Mouse (Mus musculus) left cerebral cortex, adult 18-20 months (tissue): Measurements from ENCODE around the gene Cox5a. TPM values are rescaled to one million over a fixed set of nuclear protein-coding genes. Genes with fewer than 3 reads are reported as not detected.

Experiments used
- DNase-seq, 2 experiments: peaks; one replicate each; pipeline ENCODE4 v3.0.0; 2021 to 2022; ENCODE audit warnings: low spot score in 2 of 2, mixed read lengths in 1 of 2
- total RNA-seq, 2 experiments: library from RNA; stranded (reverse); gene quantifications; 2 replicates each; pipeline ENCODE4 v1.2.3; 2021

Cox5a gene
- total RNA-seq, 2 experiments from 2014 or later, result 410 to 481 TPM

GRCm38 (mm10) chr9:57560861-57561710 is 40.0 kb downstream of the Cox5a start, which contains the start of gene Scamp2:
Gene Scamp2, plus strand, starts transcription at chr9:57560943.
- peak; percentile 91 to 95 for DNase-seq

- DNase-seq, result no peak
Measured at GRCm38 (mm10) chr9:57561711-57562099, 40.6 kb downstream of the Cox5a start.

- DNase-seq, result peak in 1 of 2 experiments; percentile 41
Measured at GRCm38 (mm10) chr9:57562896-57563372, 41.9 kb downstream of the Cox5a start.

- no peak for DNase-seq
Measured at GRCm38 (mm10) chr9:57564609-57565008, 43.5 kb downstream of the Cox5a start.

GRCm38 (mm10) chr9:57565741-57566221 is 44.7 kb downstream of the Cox5a start:
- DNase-seq, result peak; percentile 46 to 53

GRCm38 (mm10) chr9:57566846-57567245 is 45.8 kb downstream of the Cox5a start:
- no peak for DNase-seq

GRCm38 (mm10) chr9:57568500-57568899 is 47.4 kb downstream of the Cox5a start:
- no peak for DNase-seq

- DNase-seq, result no peak
Measured at GRCm38 (mm10) chr9:57574397-57574796, 53.3 kb downstream of the Cox5a start.

- no peak for DNase-seq
Measured at GRCm38 (mm10) chr9:57575577-57575976, 54.5 kb downstream of the Cox5a start.

GRCm38 (mm10) chr9:57577144-57577849 is 56.2 kb downstream of the Cox5a start:
- no peak for DNase-seq

Other genes with a start within 250 kb of the Cox5a start
- 10 to 100 TPM; 14.3 TPM for gene Ppcdc, start 81.2 kb upstream of the Cox5a start, total RNA-seq
- gene Scamp5, start 53.2 kb upstream of the Cox5a start, total RNA-seq, result 100 to 1,000 TPM; 381 to 400 TPM
- gene Rpp25, start 17.2 kb upstream of the Cox5a start, total RNA-seq, result 10 to 100 TPM; 17.6 to 18.5 TPM
- gene Fam219b, start 16.3 kb downstream of the Cox5a start, total RNA-seq, result 10 to 100 TPM; 17.6 to 25.6 TPM
- gene Mpi, start 31.5 kb downstream of the Cox5a start, total RNA-seq, result 10 to 100 TPM; 66.0 to 69.4 TPM
- gene Scamp2, start 39.7 kb downstream of the Cox5a start, total RNA-seq, result 10 to 100 TPM; 20.9 to 23.1 TPM
- 10 to 100 TPM; 28.9 to 33.5 TPM for gene Ulk3, start 68.2 kb downstream of the Cox5a start, total RNA-seq
- 10 to 100 TPM; 13.0 to 13.6 TPM for gene Cplx3, start 85.0 kb downstream of the Cox5a start, total RNA-seq
- not detected for gene Lman1l, start 99.5 kb downstream of the Cox5a start, total RNA-seq
- 10 to 100 TPM; 35.1 to 37.0 TPM for gene Csk, start 132.4 kb downstream of the Cox5a start, total RNA-seq
- not detected for gene Cyp1a2, start 162.4 kb downstream of the Cox5a start, total RNA-seq
- gene Cyp1a1, start 166.7 kb downstream of the Cox5a start, total RNA-seq, result under 1 TPM in 1 of 2 experiments, not detected in 1; 0.16 TPM
- gene Edc3, start 187.3 kb downstream of the Cox5a start, total RNA-seq, result 10 to 100 TPM; 15.2 to 16.0 TPM
- gene Clk3, start 244.6 kb downstream of the Cox5a start, total RNA-seq, result 10 to 100 TPM; 77.8 to 88.3 TPM